Mouse (Mus musculus) MEL (cell line): ENCODE data around the gene Grk2.

ENCODE experiments used
- CHD1 ChIP-seq: IDR thresholded peaks from 2 replicates; pipeline ENCODE4 v1.6.1; 2012; ENCODE audit warnings: low read depth, mild to moderate bottlenecking, inconsistent platforms, low read length, improper control_type of control experiment
- CHD2 ChIP-seq: IDR thresholded peaks from 2 replicates; pipeline ENCODE4 v1.6.1; 2011; ENCODE audit warnings: low read length, improper control_type of control experiment
- EP300 ChIP-seq, 2 experiments: IDR thresholded peaks; 2 replicates each; pipeline ENCODE4 v1.6.1; 2011; ENCODE audit warnings: improper control_type of control experiment in 2 of 2, low read length in 2 of 2, low read depth in 1 of 2, mild to moderate bottlenecking in 1 of 2
- MAFK ChIP-seq: IDR thresholded peaks from 2 replicates; pipeline ENCODE4 v1.6.1; 2011; ENCODE audit warnings: low read depth, mild to moderate bottlenecking, low read length, improper control_type of control experiment, borderline replicate concordance
- MYB ChIP-seq: IDR thresholded peaks from 2 replicates; pipeline ENCODE4 v1.6.1; 2011; ENCODE audit warnings: mild to moderate bottlenecking, low read depth, low read length, improper control_type of control experiment
- MYC ChIP-seq: IDR thresholded peaks from 2 replicates; pipeline ENCODE4 v1.6.1; 2011; ENCODE audit warnings: low read depth, mild to moderate bottlenecking, low read length, improper control_type of control experiment, moderate library complexity
- NELFE ChIP-seq: IDR thresholded peaks from 2 replicates; pipeline ENCODE4 v1.6.1; 2011; ENCODE audit warnings: low read depth, low read length, improper control_type of control experiment
- POLR2A ChIP-seq, 2 experiments: IDR thresholded peaks; 2 replicates each; pipeline ENCODE4 v1.6.1; 2011 to 2012; ENCODE audit warnings: low read length in 2 of 2, mild to moderate bottlenecking in 2 of 2, control low read depth in 1 of 2, improper control_type of control experiment in 1 of 2, low read depth in 1 of 2, moderate library complexity in 1 of 2; ENCODE audit not compliant: control insufficient read depth in 1 of 2, insufficient read depth in 1 of 2, poor library complexity in 1 of 2
- POLR2AphosphoS5 ChIP-seq: IDR thresholded peaks from 2 replicates; pipeline ENCODE4 v1.6.1; 2012; ENCODE audit warnings: low read depth, borderline replicate concordance, mild to moderate bottlenecking, inconsistent platforms, low read length, moderate library complexity, mixed read lengths
- TBP ChIP-seq: IDR thresholded peaks from 2 replicates; pipeline ENCODE4 v1.8.0; 2011; ENCODE audit warnings: low read depth, low read length, improper control_type of control experiment
- USF1 ChIP-seq: IDR thresholded peaks from 2 replicates; pipeline ENCODE4 v1.6.1; 2014; ENCODE audit warnings: low read depth, mild to moderate bottlenecking, inconsistent platforms, low read length, improper control_type of control experiment, moderate library complexity

DNA sequence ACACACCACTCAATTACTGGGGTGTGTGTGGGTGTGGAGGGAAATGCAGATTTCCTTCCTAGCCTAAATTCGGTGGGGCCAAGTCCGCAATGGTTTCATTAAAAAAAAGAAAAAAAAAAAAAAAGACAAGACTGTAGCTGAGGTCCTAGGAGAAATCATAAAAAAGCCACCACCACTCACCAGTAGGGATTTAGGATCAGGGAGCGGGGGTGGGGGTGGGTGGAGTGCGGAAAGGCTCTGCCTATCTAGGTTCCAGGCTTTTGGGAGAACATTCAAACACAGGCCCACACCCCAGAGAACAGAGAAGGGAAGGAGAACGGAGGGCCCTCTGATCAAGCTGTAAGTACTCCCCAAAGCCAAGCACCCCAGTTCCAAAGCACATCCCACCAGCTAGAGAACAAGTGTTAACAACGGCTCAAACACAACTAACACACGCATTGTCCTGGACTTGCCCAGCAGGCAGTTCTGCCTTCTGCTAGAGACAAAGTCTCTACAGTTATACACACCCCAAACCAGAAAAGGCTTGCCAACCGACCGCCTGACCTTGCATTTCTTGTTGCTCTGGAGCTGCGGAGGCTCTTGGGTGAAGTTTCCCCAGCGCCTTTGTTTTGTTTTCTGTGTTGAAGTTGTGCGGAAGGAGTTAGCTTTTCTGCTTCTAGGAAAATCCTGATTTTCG lies 27.2 kb upstream of the Grk2 start:
- TF ChIP-seq POLR2AphosphoS5 (no peak), EP300 (IDR thresholded peaks at IDR 0.05; ENCODE audit: low read depth in 1 of 2, low read length in 2 of 2) (no peak), TBP (no peak), CHD1 (0 out of 2 replicates have a peak, but pooled peaks have one; percentile 84), USF1 (no peak), CHD2 (no peak), POLR2A (IDR thresholded peaks at IDR 0.05; ENCODE audit: control insufficient read depth in 1 of 2, insufficient read depth in 1 of 2, low read depth in 1 of 2, low read length in 2 of 2, poor library complexity in 1 of 2) (no peak), MYB (no peak), MYC (no peak), NELFE (0 out of 2 replicates have a peak, but pooled peaks have one; percentile 9), MAFK (no peak)
